Mouse (Mus musculus) liver, adult 2 months (tissue): ENCODE results near the gene 4930453N24Rik. TPM values are rescaled to one million over a fixed set of nuclear protein-coding genes. Genes with fewer than 3 reads are reported as not detected.
A peak's percentile ranks its signal among the peaks of the same experiment; 100 is the strongest.

Source experiments
- DNase-seq: peaks from one replicate; pipeline ENCODE4 v3.0.0-alpha.2; 2011; ENCODE audit warnings: low read depth, low spot score; ENCODE audit errors: extremely low read depth
- H3K27ac ChIP-seq: fragments of 200-500 bp; replicated peaks from 2 replicates; pipeline ENCODE4 v1.5.1; 2012; ENCODE audit warnings: low read depth, mild to moderate bottlenecking, control low read depth, inconsistent platforms, low read length; ENCODE audit not compliant: insufficient read depth
- H3K27me3 ChIP-seq: fragments of 200-500 bp; 2 replicates; pipeline ENCODE4 v1.6.1; 2012; ENCODE audit warnings: mild to moderate bottlenecking, moderate library complexity, low read length, inconsistent platforms; ENCODE audit not compliant: control insufficient read depth, insufficient read depth
- H3K36me3 ChIP-seq: fragments of 200-500 bp; 2 replicates; pipeline ENCODE4 v1.6.1; 2012; ENCODE audit warnings: low read length, inconsistent platforms; ENCODE audit not compliant: control insufficient read depth, insufficient read depth
- H3K4me1 ChIP-seq: fragments of 200-500 bp; 2 replicates; pipeline ENCODE4 v1.6.1; 2011; ENCODE audit warnings: low read length; ENCODE audit not compliant: control insufficient read depth, insufficient read depth
- H3K4me3 ChIP-seq: fragments of 200-500 bp; 2 replicates; pipeline ENCODE4 v1.5.1; 2011; ENCODE audit warnings: low read depth, mild to moderate bottlenecking, control low read depth, low read length, moderate library complexity; ENCODE audit not compliant: insufficient read depth
- H3K79me2 ChIP-seq: fragments of 200-500 bp; 2 replicates; pipeline ENCODE4 v1.6.1; 2012; ENCODE audit warnings: inconsistent platforms, mild to moderate bottlenecking, low read length, moderate library complexity; ENCODE audit not compliant: control insufficient read depth, insufficient read depth
- H3K9ac ChIP-seq: fragments of 200-500 bp; 2 replicates; pipeline ENCODE4 v1.6.1; 2012; ENCODE audit warnings: low read depth, mild to moderate bottlenecking, control low read depth, inconsistent platforms, low read length
- CTCF ChIP-seq: fragments of 200-500 bp; IDR thresholded peaks from 2 replicates; pipeline ENCODE4 v1.5.1; 2011; ENCODE audit warnings: low read depth, low read length, control low read depth
- POLR2A ChIP-seq: fragments of 200-500 bp; IDR thresholded peaks from 2 replicates; pipeline ENCODE4 v1.6.1; 2011; ENCODE audit warnings: low read length, control low read depth; ENCODE audit not compliant: insufficient read depth; ENCODE audit errors: extremely low read depth
- WGBS: fragments of 180-500 bp; shearing (Covaris S2); methylation state at CpG from one replicate; pipeline ENCODE4 v1.1.7; 2018; 5-methylcytosine and 5-hydroxymethylcytosine counted together
- polyA plus RNA-seq: library from polyadenylated mRNA; depleted of rRNA; stranded (reverse); fragments of >200 nt; gene quantifications from 2 replicates; pipeline ENCODE4 v1.2.3, GENCODE M21; 2012
- total RNA-seq: library from RNA; depleted of rRNA; stranded (reverse); fragments of >200 nt; gene quantifications from 2 replicates; pipeline ENCODE4 v1.2.3, GENCODE M21; 2014

4930453N24Rik gene
- total and polyA plus RNA-seq, 2 experiments = 4.8 to 15.9 TPM

DNA sequence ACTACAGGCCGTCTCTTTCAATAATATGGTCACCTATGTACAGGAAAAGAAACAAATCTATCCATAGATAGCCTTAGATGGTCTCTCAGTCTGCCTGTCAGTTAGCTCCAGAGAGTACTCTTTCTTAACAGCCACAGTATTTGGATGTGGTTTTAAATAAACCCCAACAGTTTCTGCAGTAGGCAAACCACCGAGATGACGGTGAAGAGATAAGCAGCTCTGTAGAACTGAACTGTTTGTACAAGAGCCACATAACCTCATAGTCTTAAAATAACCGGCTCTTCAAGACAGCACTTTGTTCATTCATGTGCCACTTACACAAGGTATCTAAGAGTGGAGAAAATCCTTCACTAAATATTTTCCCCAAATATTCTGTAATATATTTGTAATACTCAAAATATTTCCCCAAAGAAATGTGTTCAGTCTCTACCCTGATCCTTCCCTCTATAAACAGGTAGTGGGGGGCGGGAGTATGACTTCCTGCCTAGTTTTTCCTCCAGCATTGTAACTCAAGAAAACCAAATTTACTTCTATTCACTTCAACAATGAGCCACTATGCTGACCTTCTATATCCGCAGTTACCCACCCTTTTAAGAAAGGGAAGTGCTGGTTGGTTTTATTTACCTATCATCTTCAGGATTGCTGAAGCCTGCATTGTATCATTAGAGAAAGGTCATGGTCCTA lies 12.3 kb downstream of the 4930453N24Rik start:
- Histone ChIP-seq H3K27me3 (no peaks in the 10 kb centered on the region), H3K27ac (no peak overlapping the region), H3K4me1 (no peaks in the 10 kb centered on the region), H3K79me2 (no peaks in the 10 kb centered on the region), H3K9ac (no peak overlapping the region), H3K4me3 (no peak overlapping the region), H3K36me3 (peaks cover 8% of the 10 kb centered on the region)
- 45% methylated on average over 6 of the region's 6 CpGs for WGBS
- TF ChIP-seq POLR2A = no peak
- TF ChIP-seq CTCF = no peak
- DNase-seq = no peak

- 90% methylated on average over 7 of the region's 7 CpGs for WGBS
Observed at GRCm38 (mm10) chr16:64757666-64758400, 13.1 kb downstream of the 4930453N24Rik start.

DNA sequence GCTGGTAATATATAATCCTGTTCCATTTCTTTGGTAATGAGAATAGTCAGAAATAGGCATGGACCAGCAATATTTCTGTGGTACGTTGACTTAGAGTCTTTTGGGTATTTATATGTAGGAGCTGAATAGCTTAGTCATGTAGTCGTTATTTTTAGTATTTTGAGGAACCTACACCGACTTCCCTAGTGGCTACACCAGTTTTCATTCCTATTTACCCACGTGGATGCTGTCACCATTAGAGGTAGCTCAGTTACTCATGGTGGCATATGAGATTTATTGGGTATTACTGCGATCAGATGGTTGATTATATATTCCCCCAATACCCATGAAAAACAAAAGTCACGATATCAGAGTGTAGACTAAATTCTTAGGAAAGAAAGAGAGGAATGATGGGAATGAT lies 14.6 kb downstream of the 4930453N24Rik start:
- DNase-seq = no peak
- Histone ChIP-seq H3K36me3 (no peaks in the 10 kb centered on the region), H3K27me3 (no peaks in the 10 kb centered on the region), H3K9ac (no peak overlapping the region), H3K79me2 (no peaks in the 10 kb centered on the region), H3K4me3 (no peak overlapping the region), H3K27ac (no peak overlapping the region), H3K4me1 (no peaks in the 10 kb centered on the region)
- 69% methylated on average over 6 of the region's 6 CpGs for WGBS
- TF ChIP-seq CTCF = no peak
- no peak for TF ChIP-seq POLR2A

More at GRCm38 (mm10) chr16:64757666-64758400, 13.1 kb downstream of the 4930453N24Rik start:
- no peak overlapping the region for H3K27ac ChIP-seq
- H3K36me3 ChIP-seq = peaks cover under 1% of the 10 kb centered on the region; the same call in 1 of the 2 replicates
- DNase-seq = no peak
- no peak overlapping the region for H3K4me3 ChIP-seq
- no peaks in the 10 kb centered on the region for H3K79me2 ChIP-seq
- TF ChIP-seq CTCF = no peak
- TF ChIP-seq POLR2A = no peak
- H3K4me1 ChIP-seq = no peaks in the 10 kb centered on the region
- H3K27me3 ChIP-seq = no peaks in the 10 kb centered on the region
- H3K9ac ChIP-seq = no peak overlapping the region

- DNase-seq = peak; percentile 19
- H3K79me2 ChIP-seq = no peaks in the 10 kb centered on the region
Observed at GRCm38 (mm10) chr16:64754743-64755139, 16.2 kb downstream of the 4930453N24Rik start.

GRCm38 (mm10) chr16:64753990-64754742 lies 16.8 kb downstream of the 4930453N24Rik start:
- H3K27me3 ChIP-seq = no peaks in the 10 kb centered on the region
- TF ChIP-seq POLR2A (no peak), CTCF (no peak)
- no peak overlapping the region for H3K27ac ChIP-seq
- no peak for DNase-seq
- no peak overlapping the region for H3K4me3 ChIP-seq
- H3K36me3 ChIP-seq = no peaks in the 10 kb centered on the region
- H3K4me1 ChIP-seq = no peaks in the 10 kb centered on the region
- 54% methylated on average over 3 of the region's 3 CpGs for WGBS
- no peaks in the 10 kb centered on the region for H3K79me2 ChIP-seq
- H3K9ac ChIP-seq = no peak overlapping the region

More at GRCm38 (mm10) chr16:64754743-64755139, 16.2 kb downstream of the 4930453N24Rik start:
- Histone ChIP-seq H3K4me1 (no peaks in the 10 kb centered on the region), H3K9ac (no peak overlapping the region), H3K4me3 (no peak overlapping the region), H3K36me3 (no peaks in the 10 kb centered on the region), H3K27me3 (no peaks in the 10 kb centered on the region), H3K27ac (no peak overlapping the region)
- WGBS = 42% methylated on average over 3 of the region's 3 CpGs
- no peak for TF ChIP-seq POLR2A
- TF ChIP-seq CTCF = 0 out of 2 replicates have a peak, but pooled peaks have one; percentile 9
